Comparison of ENCODE assay signal across 8 mouse cellular contexts in genomic region chr12:91590716-91591115, GRCm38 (mm10). TPM values are rescaled to one million over a fixed set of nuclear protein-coding genes. Genes with fewer than 3 reads are reported as not detected.
DNase-seq lines count a peak whose midpoint lies in the region; ATAC-seq and TF ChIP-seq lines count a peak whose summit lies in the region.

No protein-coding gene starts in this region.

- no peak for TF ChIP-seq CTCF in testis, adult 2 months (IDR thresholded peaks at IDR 0.05; ENCODE audit: control insufficient read depth, insufficient read depth, insufficient replicate concordance, low read depth, low read length)

- no peak for TF ChIP-seq POLR2A in testis, adult 2 months (IDR thresholded peaks at IDR 0.05; ENCODE audit: control insufficient read depth, low read depth, low read length)

- H3K27me3 ChIP-seq in testis, adult 2 months (ENCODE audit: control insufficient read depth, insufficient read depth, low read length), result no peaks in the 10 kb centered on the region
- H3K27me3 ChIP-seq in stomach, embryonic 16.5 days (ENCODE audit: control insufficient read depth, insufficient read depth, low read length), result no peaks in the 10 kb centered on the region

- H3K4me2 ChIP-seq in stomach, embryonic 16.5 days (ENCODE audit: low read depth, low read length), result peak overlapping the region; percentile 77

- DNase-seq in testis, postnatal 10 days (ENCODE audit: low spot score), result no peak
- peak; percentile 17 to 22 for DNase-seq in cerebellum, postnatal 25 days
- DNase-seq in heart, adult 8-10 months (ENCODE audit: low spot score), result peak; percentile 35
- peak; percentile 45 for DNase-seq in kidney, adult 9 months
- DNase-seq in lung, postnatal 10 days, result peak; percentile 26
- DNase-seq in B cell, adult 2 months, result no peak

- no peaks in the 10 kb centered on the region for H3K36me3 ChIP-seq in testis, adult 2 months (ENCODE audit: control insufficient read depth, insufficient read depth, low read length)
- no peaks in the 10 kb centered on the region for H3K36me3 ChIP-seq in stomach, embryonic 16.5 days (ENCODE audit: control insufficient read depth, insufficient read depth, low read length)

- no peaks in the 10 kb centered on the region; the same call in 1 of the 2 replicates for H3K4me1 ChIP-seq in testis, adult 2 months (ENCODE audit: control insufficient read depth, insufficient read depth, low read length)
- peaks cover 11% of the 10 kb centered on the region for H3K4me1 ChIP-seq in stomach, embryonic 16.5 days (ENCODE audit: control insufficient read depth, insufficient read depth, low read length)

- peak overlapping the region; percentile 88 for H3K4me3 ChIP-seq in testis, adult 2 months (ENCODE audit: control insufficient read depth, low read depth, low read length)
- peak overlapping the region; percentile 80 for H3K4me3 ChIP-seq in stomach, embryonic 16.5 days (replicated peaks; ENCODE audit: low read length)

- ATAC-seq in stomach, embryonic 16.5 days (ENCODE audit: insufficient read depth, low FRiP score), result no peak

- peak overlapping the region; percentile 94 for H3K27ac ChIP-seq in testis, adult 2 months (ENCODE audit: control insufficient read depth, insufficient read depth, low read depth, low read length)
- H3K27ac ChIP-seq in stomach, embryonic 16.5 days (ENCODE audit: low read length), result peak overlapping the region; percentile 98

- 23% methylated on average over 6 of the region's 6 CpGs for WGBS in stomach, embryonic 16.5 days

- peak overlapping the region; percentile 88 for H3K9ac ChIP-seq in stomach, embryonic 16.5 days (ENCODE audit: low read length)

- no peaks in the 10 kb centered on the region for H3K9me3 ChIP-seq in stomach, embryonic 16.5 days (replicated peaks; ENCODE audit: control insufficient read depth, low read length)

RNA-seq across cellular contexts. Expression of gene Gtf2a1, which starts 0.4 kb away (rescaled TPM):
- polyA plus RNA-seq in testis, adult 2 months (2012; rRNA removed), result 17.7 and 19.4 TPM in 2 replicates
- 10 to 100 TPM; 24.5 to 31.5 (median 28.2) TPM for total RNA-seq in heart, adult 8-10 months (2022)
- 41.0 and 41.4 TPM in 2 replicates for polyA plus RNA-seq in stomach, embryonic 16.5 days (2015; fragmentation: Nextera tagmentation; extraction: Ambion mirVana)

Comparison
In these comparisons a context has a peak if more than half of its experiments do, and no peak if none do; other contexts are left out.
1. DNase-seq: peak in cerebellum, postnatal 25 days (2 of 2), heart, adult 8-10 months (single experiment), kidney, adult 9 months (single experiment) and lung, postnatal 10 days (single experiment); none in testis, postnatal 10 days (single experiment) and B cell, adult 2 months (0 of 2).